Mouse (Mus musculus) brain, adult 2 months (tissue): ENCODE measurements at regions not wholly inside any gene's neighbourhood (a gene's known extent, or its start where the extent isn't known, plus 50 kb on each side); places are given as distances from the start of the nearest gene placed in this dataset.
"Not testable (repeated sequence)": the region's sequence is repeated elsewhere in the genome, so short reads cannot be mapped to it uniquely, and the experiment has no call there.

Source experiments
- DNase-seq: peaks from one replicate; pipeline ENCODE4 v3.0.0; 2011; ENCODE audit warnings: low read depth, low spot score

- DNase-seq = peak; percentile 6
Measured at GRCm38 (mm10) chr14:47920638-47921347, 199.8 kb upstream of the Peli2 start.

DNA sequence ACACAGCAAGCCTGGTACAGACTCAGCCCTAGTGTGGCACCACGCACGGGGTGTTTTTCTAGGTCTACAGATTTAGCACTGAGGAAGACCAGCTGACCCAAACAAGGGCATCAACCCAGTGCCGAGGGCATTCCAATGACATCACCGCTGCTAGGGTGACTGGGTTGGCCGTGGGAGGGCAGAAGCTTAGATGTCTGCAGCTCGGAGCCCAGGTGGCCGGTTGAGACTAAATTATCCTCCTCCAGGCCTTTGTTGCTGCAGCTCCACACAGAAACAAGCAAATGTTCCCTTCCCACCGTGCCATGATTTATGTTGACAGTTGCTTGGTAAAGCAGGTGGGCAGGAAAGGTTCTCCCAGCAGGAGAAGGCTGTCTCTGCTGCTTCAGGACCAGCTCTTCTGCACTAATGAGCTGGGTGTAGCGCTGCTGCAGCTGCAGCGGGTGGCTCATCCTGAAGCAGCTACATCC lies 198.8 kb upstream of the Peli2 start:
- DNase-seq = peak; percentile 68

DNA sequence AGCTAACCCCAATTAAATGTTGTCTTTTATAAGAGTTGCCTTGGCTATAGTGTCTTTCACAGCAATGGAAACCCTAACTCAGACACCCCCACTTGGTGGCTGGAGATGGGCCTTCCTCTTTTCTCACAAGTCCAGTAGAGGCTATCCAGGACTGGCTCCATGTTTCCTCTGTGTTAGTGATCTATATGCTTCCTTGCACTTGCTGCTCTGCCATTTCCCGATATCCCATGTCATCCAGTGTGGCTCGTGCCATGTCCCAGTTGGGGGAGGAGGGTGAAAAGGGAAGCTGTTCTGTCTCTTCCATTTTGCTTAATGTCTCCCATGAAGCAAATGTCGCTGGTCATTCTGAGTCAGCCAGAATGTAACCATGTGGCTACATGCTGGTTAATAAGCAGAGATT lies 194.2 kb upstream of the Peli2 start:
- no peak for DNase-seq

DNA sequence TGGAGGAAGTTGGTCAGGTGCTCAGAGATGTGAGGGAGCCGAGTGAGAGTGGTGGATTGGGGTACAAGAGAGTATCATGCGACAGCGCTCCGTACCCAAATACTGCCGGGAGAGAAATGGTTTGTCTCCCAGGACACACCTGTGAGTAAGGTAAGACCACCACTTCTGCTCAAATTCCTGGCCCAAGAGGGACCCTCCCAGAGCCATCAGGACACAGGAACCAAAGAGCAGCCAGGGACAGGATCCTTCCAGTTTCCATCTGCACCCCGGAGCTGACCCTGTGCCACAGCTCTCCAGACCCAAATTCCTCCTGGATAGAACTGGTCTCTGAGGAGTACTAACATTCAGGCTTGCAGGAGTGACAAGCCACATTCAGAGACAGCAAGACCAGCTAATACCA lies 185.2 kb upstream of the Peli2 start:
- no peak for DNase-seq

- peak; percentile 19 for DNase-seq
Measured at GRCm38 (mm10) chr14:47937081-47937651, 183.5 kb upstream of the Peli2 start.

DNA sequence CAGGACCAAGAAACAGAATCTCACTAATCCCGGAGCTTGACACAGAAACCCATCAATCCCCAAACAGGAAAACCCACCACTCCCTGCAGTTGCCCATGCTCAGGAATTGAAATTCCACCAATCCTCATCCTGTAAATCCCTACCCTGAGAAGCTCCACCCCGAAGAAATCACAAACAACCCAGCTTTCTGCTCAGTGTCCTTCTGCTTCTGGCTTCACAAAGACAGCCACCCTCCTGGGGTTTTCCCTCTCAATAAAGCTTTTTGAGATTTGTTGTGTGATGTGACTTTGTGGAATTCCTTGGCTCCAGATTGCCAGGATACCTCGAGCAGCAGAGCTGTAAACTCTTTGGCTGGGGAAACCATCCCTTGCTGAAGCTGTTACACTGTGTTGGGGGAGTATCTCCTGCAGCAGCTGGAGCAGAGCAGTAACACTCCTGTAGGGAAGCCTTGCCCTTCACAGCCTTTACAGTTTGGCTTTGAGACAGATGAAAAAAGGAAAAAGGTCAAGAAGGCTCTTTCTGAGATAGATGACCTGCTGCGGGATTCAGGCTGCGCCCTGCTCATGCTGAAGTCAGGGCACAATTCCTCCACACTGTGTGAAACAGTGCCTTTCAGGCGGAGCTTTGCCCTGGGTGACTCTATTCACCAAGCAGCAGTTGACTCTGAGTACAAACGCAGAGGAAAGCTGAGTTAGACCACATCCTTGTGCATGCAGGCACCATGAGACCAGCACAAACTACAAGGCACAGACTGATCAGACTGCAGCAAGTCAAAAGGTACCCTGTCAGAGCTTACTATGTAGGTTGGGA lies 180.6 kb upstream of the Peli2 start:
- DNase-seq = no peak

DNA sequence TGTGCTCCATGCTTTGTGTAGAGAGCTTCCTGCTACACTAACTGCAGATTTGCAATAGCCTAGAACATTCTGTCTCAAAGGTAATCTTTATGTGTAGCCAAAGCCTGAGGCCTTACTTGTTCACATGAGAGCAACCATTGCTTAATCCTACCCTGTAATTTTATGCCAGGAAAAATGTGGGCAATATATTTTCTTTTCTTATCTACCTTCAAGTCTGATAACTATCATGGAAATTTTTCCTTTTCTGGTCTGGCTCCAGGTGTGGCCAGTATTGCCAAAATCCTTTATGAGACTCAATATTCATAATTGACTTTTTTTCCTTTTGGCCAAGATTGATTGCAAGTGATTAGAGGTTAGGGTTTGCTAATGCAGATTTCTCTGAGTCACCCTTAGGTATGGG lies 178.0 kb upstream of the Peli2 start:
- DNase-seq = no peak

- DNase-seq = no peak
Measured at GRCm38 (mm10) chr14:47944595-47944994, 176.0 kb upstream of the Peli2 start.

GRCm38 (mm10) chr14:47951041-47951440 lies 169.6 kb upstream of the Peli2 start:
- no peak for DNase-seq

- DNase-seq = peak; percentile 45
Measured at GRCm38 (mm10) chr14:47958171-47958570, 162.5 kb upstream of the Peli2 start.

DNA sequence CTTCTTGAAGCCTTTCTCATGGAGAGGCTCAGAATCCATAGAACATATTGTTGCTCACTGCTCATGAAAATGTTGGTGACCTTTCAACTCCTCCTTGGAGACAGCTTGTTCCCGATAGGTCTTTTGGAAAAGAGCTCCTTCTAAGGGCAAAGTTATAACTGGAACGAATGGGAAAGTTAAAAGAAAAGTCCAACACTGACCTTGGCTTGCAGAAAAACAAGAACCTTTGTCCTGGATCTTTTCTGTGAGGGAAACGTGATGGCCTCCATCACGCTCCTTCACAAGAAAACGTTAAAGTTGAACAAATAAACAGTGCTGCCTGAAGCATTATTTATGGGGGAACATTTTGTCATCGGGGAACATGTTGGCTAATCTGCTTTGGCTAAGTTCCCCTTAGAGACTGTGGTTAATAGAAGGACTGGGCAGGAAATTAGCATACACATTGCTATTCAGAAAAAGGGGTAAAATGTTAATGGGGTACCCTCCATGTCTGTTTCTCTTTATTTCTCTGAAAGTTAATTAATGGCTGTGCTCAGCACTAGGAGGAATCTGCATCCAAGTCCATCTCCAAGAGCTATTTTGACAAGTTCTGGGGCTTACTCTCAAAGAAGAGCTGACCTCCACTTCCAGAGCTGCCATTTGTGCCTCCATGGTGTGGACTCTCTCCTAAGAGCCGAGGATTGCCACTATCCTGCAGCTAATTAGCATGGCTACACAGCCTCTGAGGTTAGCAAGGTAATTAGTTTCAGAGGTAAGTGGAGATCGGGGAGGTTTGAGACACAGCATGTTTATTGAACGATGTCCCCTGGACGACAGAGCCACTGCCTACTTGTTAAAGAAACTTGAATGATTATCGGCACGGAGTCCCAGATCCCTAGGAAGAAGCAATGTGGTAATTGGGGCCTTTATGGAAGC lies 161.0 kb upstream of the Peli2 start:
- no peak for DNase-seq

DNA sequence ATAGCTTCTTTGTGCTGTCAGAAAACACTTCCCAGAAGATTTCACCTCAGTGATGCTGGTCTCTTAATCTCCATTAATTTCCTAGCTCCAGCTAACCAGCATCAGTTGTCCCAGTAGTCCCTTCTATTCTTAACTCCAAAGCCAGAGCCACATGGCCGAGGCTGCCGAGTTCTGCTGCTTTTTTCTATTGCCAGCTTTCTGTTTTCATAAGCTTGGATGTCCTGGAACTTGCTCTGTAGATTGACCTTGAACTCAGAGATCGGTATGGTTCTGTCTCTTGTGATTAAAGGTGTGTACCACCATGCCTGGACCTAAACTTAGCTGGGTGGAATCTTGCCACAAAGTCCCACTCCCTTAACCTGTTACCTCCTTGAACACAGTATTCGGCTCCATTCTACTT lies 155.8 kb upstream of the Peli2 start:
- not testable (repeated sequence) for DNase-seq

- no peak for DNase-seq
Measured at GRCm38 (mm10) chr14:47969871-47970270, 150.8 kb upstream of the Peli2 start.

DNA sequence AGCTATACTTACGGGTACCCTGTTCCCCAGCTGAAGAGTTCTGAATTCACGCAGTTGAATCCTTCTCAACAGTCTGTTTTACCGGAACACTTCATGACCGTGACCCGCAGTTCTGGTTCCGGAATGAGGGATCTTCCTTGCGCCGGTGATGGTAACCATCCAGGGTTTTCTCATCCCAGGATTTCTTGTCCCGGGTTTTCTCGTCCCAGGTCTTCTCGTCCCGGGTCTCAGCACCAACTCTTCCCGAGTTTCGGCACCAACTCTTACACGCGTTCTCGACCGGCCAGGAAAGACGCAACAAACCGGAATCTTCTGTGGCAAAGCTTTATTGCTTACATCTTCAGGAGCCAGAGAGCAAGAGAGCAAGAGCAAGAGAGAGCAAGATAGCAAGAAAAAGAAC lies 147.5 kb upstream of the Peli2 start:
- not testable (repeated sequence) for DNase-seq

DNA sequence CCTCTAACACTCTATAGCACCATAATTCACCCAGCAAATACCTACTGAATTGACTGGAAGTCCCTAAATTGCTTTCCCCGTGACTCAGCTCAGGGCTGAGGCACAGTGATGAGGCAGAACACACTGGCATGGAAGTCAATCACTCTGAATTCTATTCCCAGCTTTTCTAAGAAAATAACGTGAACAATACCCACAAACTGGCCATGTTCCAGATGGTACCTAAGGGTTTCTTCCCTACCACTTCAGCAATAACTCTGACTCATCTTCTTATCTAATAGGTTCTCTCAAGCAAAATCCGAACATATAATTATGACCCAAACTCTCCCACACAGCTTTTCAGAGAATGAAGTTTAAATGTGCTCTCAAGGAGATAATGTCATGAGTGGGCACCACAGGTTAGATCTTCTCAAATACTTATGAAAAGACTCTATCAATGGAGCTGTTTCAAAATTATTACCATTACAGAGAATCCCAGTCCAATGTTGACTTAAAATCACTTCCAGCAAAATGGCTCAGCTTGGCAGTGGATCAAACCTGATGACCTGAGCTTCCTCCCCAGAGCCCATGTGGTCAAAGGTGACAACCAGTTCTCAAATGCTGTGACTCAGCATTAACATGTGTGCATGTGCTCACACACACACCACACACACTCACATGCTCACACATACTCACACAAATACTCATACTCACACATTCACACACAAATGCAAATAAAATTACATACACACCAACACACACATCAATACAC lies 137.5 kb upstream of the Peli2 start:
- peak; percentile 82 for DNase-seq

DNA sequence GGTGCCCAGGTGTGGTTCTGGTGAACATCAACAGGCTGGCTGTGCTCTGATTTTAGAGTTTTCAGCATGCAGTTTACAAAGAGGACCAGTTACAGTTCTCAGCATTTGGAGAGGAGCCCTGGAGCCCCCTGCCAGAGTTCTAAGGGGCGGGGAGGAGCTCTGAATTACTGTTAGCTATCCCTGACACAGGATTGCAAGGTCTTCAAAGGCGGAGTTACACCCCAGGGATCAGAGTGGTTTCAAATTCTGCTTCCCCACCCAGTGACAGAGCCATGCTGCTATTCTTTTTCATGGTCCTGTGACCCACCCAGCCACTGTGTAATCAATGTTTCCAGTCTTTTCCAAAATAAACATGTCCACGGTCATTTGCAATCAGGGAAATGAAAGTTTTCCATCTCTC lies 134.1 kb upstream of the Peli2 start:
- DNase-seq = peak; percentile 10

GRCm38 (mm10) chr14:47986941-47987340 lies 133.7 kb upstream of the Peli2 start:
- no peak for DNase-seq

GRCm38 (mm10) chr14:47987392-47988075 lies 133.1 kb upstream of the Peli2 start:
- peak; percentile 15 for DNase-seq

DNA sequence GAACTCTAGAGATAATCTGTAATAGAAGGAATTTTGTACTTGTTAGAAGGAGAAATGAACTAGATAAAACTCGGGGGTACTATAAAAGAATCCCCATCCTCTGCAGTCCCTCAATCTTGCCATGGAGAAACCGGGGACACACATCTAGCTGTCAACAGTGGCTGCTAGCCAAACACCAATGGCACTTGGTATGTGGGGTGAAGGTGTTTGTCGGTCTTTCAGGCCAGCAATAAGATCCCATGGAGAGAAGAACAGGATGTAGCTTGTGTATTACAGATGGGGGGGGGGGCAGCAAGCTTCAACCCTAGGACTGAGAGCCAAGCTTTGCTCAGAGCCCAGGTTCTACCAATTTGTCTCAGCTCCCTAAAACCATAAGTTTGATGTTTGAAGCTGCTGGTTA lies 132.5 kb upstream of the Peli2 start:
- no peak for DNase-seq

GRCm38 (mm10) chr14:47989315-47989714 lies 131.3 kb upstream of the Peli2 start:
- peak; percentile 54 for DNase-seq
